Mouse (Mus musculus) embryonic facial prominence, embryonic 13.5 days (tissue): ENCODE data around the gene Xpnpep3. TPM values are rescaled to one million over a fixed set of nuclear protein-coding genes. Genes with fewer than 3 reads are reported as not detected.

ENCODE experiments used
- ATAC-seq: fragments of 200-750 bp; cut with Nextera tagmentation; 2 replicates; pipeline ENCODE4 v1.8.0; 2017; ENCODE audit warnings: low read depth; ENCODE audit not compliant: insufficient number of reproducible peaks, insufficient read depth, low FRiP score, low TSS enrichment
- H3K27ac ChIP-seq: fragments of 300-500 bp; sonication (generic); 2 replicates; pipeline ENCODE4 v1.5.1; 2015; ENCODE audit warnings: moderate library complexity, mild to moderate bottlenecking, inconsistent platforms
- H3K27me3 ChIP-seq: fragments of 300-500 bp; sonication (generic); 2 replicates; pipeline ENCODE4 v1.6.1; 2015; ENCODE audit warnings: mild to moderate bottlenecking, inconsistent platforms
- H3K36me3 ChIP-seq: fragments of 300-500 bp; sonication (generic); 2 replicates; pipeline ENCODE4 v1.6.1; 2015; ENCODE audit warnings: mild to moderate bottlenecking, inconsistent platforms
- H3K4me1 ChIP-seq: fragments of 300-500 bp; sonication (generic); 2 replicates; pipeline ENCODE4 v1.6.1; 2015; ENCODE audit warnings: inconsistent platforms
- H3K4me2 ChIP-seq: fragments of 300-500 bp; sonication (generic); 2 replicates; pipeline ENCODE4 v1.6.1; 2015; ENCODE audit warnings: moderate library complexity, mild to moderate bottlenecking, inconsistent platforms
- H3K4me3 ChIP-seq: fragments of 300-500 bp; sonication (generic); 2 replicates; pipeline ENCODE4 v1.5.1; 2015; ENCODE audit warnings: mild to moderate bottlenecking, inconsistent platforms
- H3K9ac ChIP-seq: fragments of 300-500 bp; sonication (generic); 2 replicates; pipeline ENCODE4 v1.6.1; 2015; ENCODE audit warnings: mild to moderate bottlenecking, inconsistent platforms
- H3K9me3 ChIP-seq: fragments of 300-500 bp; sonication (generic); 2 replicates; pipeline ENCODE4 v1.6.1; 2016; ENCODE audit warnings: inconsistent platforms
- WGBS: fragments of 180-500 bp; shearing (Covaris S2); methylation state at CpG from one replicate; pipeline ENCODE4 v1.1.7; 2015; ENCODE audit warnings: mixed read lengths; 5-methylcytosine and 5-hydroxymethylcytosine counted together
- polyA plus RNA-seq: library from polyadenylated mRNA; unstranded; fragments of >200 nt; fragmentation: Nextera tagmentation; extraction: Ambion mirVana; gene quantifications from 2 replicates; pipeline ENCODE4 v1.2.1, GENCODE M21; 2015

The Xpnpep3 gene
- polyA plus RNA-seq, 1 experiment from 2014 or later, result 10.0 TPM

- Histone ChIP-seq H3K27me3 (no peaks in the 10 kb centered on the region), H3K4me2 (no peak overlapping the region), H3K4me3 (no peak overlapping the region), H3K27ac (no peak overlapping the region), H3K9me3 (no peaks in the 10 kb centered on the region), H3K9ac (no peak overlapping the region), H3K36me3 (peaks cover 57% of the 10 kb centered on the region), H3K4me1 (peaks cover 24% of the 10 kb centered on the region)
- ATAC-seq, result no peak
- 95% methylated on average over 1 of the region's 1 CpGs for WGBS
These were observed 35.7 kb upstream of the Xpnpep3 start for GRCm38 (mm10) chr15:81364271-81364670.

- no peaks in the 10 kb centered on the region for H3K9me3 ChIP-seq
- no peak overlapping the region for H3K27ac ChIP-seq
- H3K4me3 ChIP-seq, result no peak overlapping the region
- H3K36me3 ChIP-seq, result peaks cover 62% of the 10 kb centered on the region
- no peak overlapping the region for H3K4me2 ChIP-seq
- WGBS, result 86% methylated on average over 8 of the region's 8 CpGs
- H3K4me1 ChIP-seq, result peaks cover 14% of the 10 kb centered on the region
- no peaks in the 10 kb centered on the region for H3K27me3 ChIP-seq
- no peak overlapping the region for H3K9ac ChIP-seq
- ATAC-seq, result no peak
These were observed 34.7 kb upstream of the Xpnpep3 start for GRCm38 (mm10) chr15:81365246-81365645.

GRCm38 (mm10) chr15:81366241-81366640, 33.7 kb upstream of the Xpnpep3 start:
- no peak overlapping the region for H3K4me2 ChIP-seq
- no peak overlapping the region for H3K9ac ChIP-seq
- 85% methylated on average over 4 of the region's 4 CpGs for WGBS
- H3K27me3 ChIP-seq, result no peaks in the 10 kb centered on the region
- peaks cover 72% of the 10 kb centered on the region for H3K36me3 ChIP-seq
- ATAC-seq, result no peak
- no peaks in the 10 kb centered on the region for H3K9me3 ChIP-seq
- no peak overlapping the region for H3K27ac ChIP-seq
- H3K4me3 ChIP-seq, result no peak overlapping the region
- peaks cover 11% of the 10 kb centered on the region; the same call in 1 of the 2 replicates for H3K4me1 ChIP-seq

- Histone ChIP-seq H3K4me3 (no peak overlapping the region), H3K9ac (no peak overlapping the region), H3K27ac (no peak overlapping the region), H3K36me3 (peaks cover 82% of the 10 kb centered on the region), H3K4me1 (no peaks in the 10 kb centered on the region), H3K27me3 (no peaks in the 10 kb centered on the region), H3K9me3 (no peaks in the 10 kb centered on the region), H3K4me2 (no peak overlapping the region)
- WGBS, result 85% methylated on average over 1 of the region's 1 CpGs
- ATAC-seq, result no peak
These were observed 31.3 kb upstream of the Xpnpep3 start for GRCm38 (mm10) chr15:81368601-81369000.

- H3K4me3 ChIP-seq, result no peak overlapping the region
- H3K36me3 ChIP-seq, result peaks cover 79% of the 10 kb centered on the region
- no peaks in the 10 kb centered on the region for H3K9me3 ChIP-seq
- no peak overlapping the region for H3K4me2 ChIP-seq
- no peak overlapping the region for H3K9ac ChIP-seq
- ATAC-seq, result no peak
- H3K27ac ChIP-seq, result no peak overlapping the region
- H3K4me1 ChIP-seq, result no peaks in the 10 kb centered on the region
- H3K27me3 ChIP-seq, result no peaks in the 10 kb centered on the region
- 73% methylated on average over 1 of the region's 1 CpGs for WGBS
These were observed 29.6 kb upstream of the Xpnpep3 start for GRCm38 (mm10) chr15:81370356-81370755.

- ATAC-seq, result no peak
- no peak overlapping the region for H3K9ac ChIP-seq
- H3K4me1 ChIP-seq, result no peaks in the 10 kb centered on the region
- H3K36me3 ChIP-seq, result peaks cover 68% of the 10 kb centered on the region
- no peak overlapping the region for H3K4me3 ChIP-seq
- H3K27me3 ChIP-seq, result no peaks in the 10 kb centered on the region
- H3K4me2 ChIP-seq, result no peak overlapping the region
- no peaks in the 10 kb centered on the region for H3K9me3 ChIP-seq
- no peak overlapping the region for H3K27ac ChIP-seq
- 93% methylated on average over 11 of the region's 11 CpGs for WGBS
These were observed 25.3 kb upstream of the Xpnpep3 start for GRCm38 (mm10) chr15:81374621-81375020.

GRCm38 (mm10) chr15:81378845-81379244, 21.1 kb upstream of the Xpnpep3 start:
- no peak overlapping the region for H3K4me3 ChIP-seq
- ATAC-seq, result no peak
- H3K4me2 ChIP-seq, result no peak overlapping the region
- no peaks in the 10 kb centered on the region for H3K9me3 ChIP-seq
- H3K36me3 ChIP-seq, result peaks cover 73% of the 10 kb centered on the region
- no peak overlapping the region for H3K9ac ChIP-seq
- H3K27me3 ChIP-seq, result no peaks in the 10 kb centered on the region
- WGBS, result 83% methylated on average over 2 of the region's 2 CpGs
- H3K27ac ChIP-seq, result no peak overlapping the region
- H3K4me1 ChIP-seq, result no peaks in the 10 kb centered on the region

- H3K4me3 ChIP-seq, result no peak overlapping the region
- H3K27ac ChIP-seq, result no peak overlapping the region
- H3K9me3 ChIP-seq, result no peaks in the 10 kb centered on the region
- no peaks in the 10 kb centered on the region for H3K4me1 ChIP-seq
- no peak overlapping the region for H3K4me2 ChIP-seq
- ATAC-seq, result no peak
- H3K9ac ChIP-seq, result no peak overlapping the region
- H3K36me3 ChIP-seq, result peaks cover 95% of the 10 kb centered on the region
- H3K27me3 ChIP-seq, result no peaks in the 10 kb centered on the region
- WGBS, result 98% methylated on average over 5 of the region's 5 CpGs
These were observed 13.6 kb upstream of the Xpnpep3 start for GRCm38 (mm10) chr15:81386327-81386726.

- H3K9me3 ChIP-seq, result no peaks in the 10 kb centered on the region
These were observed 6.9 kb upstream of the Xpnpep3 start for GRCm38 (mm10) chr15:81392997-81393396.

GRCm38 (mm10) chr15:81394211-81394915, 5.6 kb upstream of the Xpnpep3 start:
- no peak overlapping the region for H3K27ac ChIP-seq
- WGBS, result 90% methylated on average over 8 of the region's 8 CpGs
- H3K4me1 ChIP-seq, result peaks cover 15% of the 10 kb centered on the region; the same call in 1 of the 2 replicates
- no peak overlapping the region for H3K9ac ChIP-seq
- H3K9me3 ChIP-seq, result no peaks in the 10 kb centered on the region
- no peaks in the 10 kb centered on the region for H3K27me3 ChIP-seq
- H3K4me2 ChIP-seq, result no peak overlapping the region
- no peak for ATAC-seq
- peaks cover 35% of the 10 kb centered on the region for H3K36me3 ChIP-seq
- H3K4me3 ChIP-seq, result no peak overlapping the region

More at GRCm38 (mm10) chr15:81392997-81393396, 6.9 kb upstream of the Xpnpep3 start:
- peaks cover 10% of the 10 kb centered on the region; the same call in 1 of the 2 replicates for H3K4me1 ChIP-seq
- H3K4me3 ChIP-seq, result no peak overlapping the region
- H3K27me3 ChIP-seq, result no peaks in the 10 kb centered on the region
- H3K9ac ChIP-seq, result no peak overlapping the region
- peaks cover 47% of the 10 kb centered on the region for H3K36me3 ChIP-seq
- no peak for ATAC-seq
- no peak overlapping the region for H3K4me2 ChIP-seq
- H3K27ac ChIP-seq, result no peak overlapping the region

- ATAC-seq, result no peak
- Histone ChIP-seq H3K4me3 (peak overlapping the region; percentile 96), H3K9me3 (no peaks in the 10 kb centered on the region), H3K4me1 (peaks cover 22% of the 10 kb centered on the region), H3K27me3 (no peaks in the 10 kb centered on the region), H3K36me3 (peaks cover 3% of the 10 kb centered on the region; the same call in 1 of the 2 replicates), H3K9ac (peak overlapping the region; percentile 95; the same call in 1 of the 2 replicates), H3K4me2 (peak overlapping the region; percentile 81), H3K27ac (no peak overlapping the region)
These were observed 1.7 kb upstream of the Xpnpep3 start for GRCm38 (mm10) chr15:81398189-81398588.

GRCm38 (mm10) chr15:81399297-81399637, 671 bp upstream of the Xpnpep3 start:
- WGBS, result under 1% methylated on average over 21 of the region's 21 CpGs
- peak overlapping the region; percentile 96 for H3K4me3 ChIP-seq
- peak overlapping the region; percentile 81 for H3K4me2 ChIP-seq
- H3K9ac ChIP-seq, result peak overlapping the region; percentile 95
- no peak; the same call in 1 of the 2 replicates for ATAC-seq
- H3K27ac ChIP-seq, result peak overlapping the region; percentile 94
- H3K36me3 ChIP-seq, result peaks cover 3% of the 10 kb centered on the region; the same call in 1 of the 2 replicates
- peaks cover 22% of the 10 kb centered on the region for H3K4me1 ChIP-seq
- no peaks in the 10 kb centered on the region for H3K9me3 ChIP-seq
- no peaks in the 10 kb centered on the region for H3K27me3 ChIP-seq
